Mouse (Mus musculus): Measurements from ENCODE around the gene H2afz. TPM values are rescaled to one million over a fixed set of nuclear protein-coding genes. Genes with fewer than 3 reads are reported as not detected.

The H2afz gene
- total and polyA plus RNA-seq, 2 experiments from 2014 or later: 327 to 609 TPM

- ATAC-seq (ENCODE audit: low FRiP score): no peak; the same call in 1 of the 2 replicates
- Histone ChIP-seq H3K4me1 (ENCODE audit: insufficient read depth, low read length) (no peaks in the 10 kb centered on the region), H3K27me3 (ENCODE audit: insufficient read depth, low read length) (no peaks in the 10 kb centered on the region), H3K27ac (ENCODE audit: low read depth, low read length) (no peak overlapping the region), H3K9ac (replicated peaks; ENCODE audit: low read length, poor library complexity, severe bottlenecking) (no peak overlapping the region), H3K4me3 (ENCODE audit: low read depth, low read length) (no peak overlapping the region), H3K9me3 (ENCODE audit: low read length) (no peaks in the 10 kb centered on the region), H3K4me2 (ENCODE audit: low read depth, low read length, poor library complexity, severe bottlenecking) (no peak overlapping the region), H3K36me3 (ENCODE audit: insufficient read depth, low read length) (no peaks in the 10 kb centered on the region)
- WGBS: 71% methylated on average over 3 of the region's 3 CpGs
- DNase-seq (ENCODE audit: low spot score): no peak
- TF ChIP-seq CTCF (IDR thresholded peaks at IDR 0.05): no peak
Measured at GRCm38 (mm10) chr3:137855328-137855727, 9.0 kb upstream of the H2afz start.

GRCm38 (mm10) chr3:137856061-137856460, 8.2 kb upstream of the H2afz start:
- no peaks in the 10 kb centered on the region for H3K4me1 ChIP-seq (ENCODE audit: insufficient read depth, low read length)
- WGBS: 87% methylated on average over 7 of the region's 7 CpGs
- H3K27me3 ChIP-seq (ENCODE audit: insufficient read depth, low read length): no peaks in the 10 kb centered on the region
- H3K27ac ChIP-seq (ENCODE audit: low read depth, low read length): no peak overlapping the region
- H3K9me3 ChIP-seq (ENCODE audit: low read length): no peaks in the 10 kb centered on the region
- H3K36me3 ChIP-seq (ENCODE audit: insufficient read depth, low read length): no peaks in the 10 kb centered on the region
- TF ChIP-seq CTCF (IDR thresholded peaks at IDR 0.05): no peak
- H3K4me2 ChIP-seq (ENCODE audit: low read depth, low read length, poor library complexity, severe bottlenecking): no peak overlapping the region
- no peak overlapping the region for H3K9ac ChIP-seq (replicated peaks; ENCODE audit: low read length, poor library complexity, severe bottlenecking)
- H3K4me3 ChIP-seq (ENCODE audit: low read depth, low read length): no peak overlapping the region
- ATAC-seq (ENCODE audit: low FRiP score): no peak
- DNase-seq (ENCODE audit: low spot score): no peak

- no peak overlapping the region for H3K4me2 ChIP-seq (ENCODE audit: low read depth, low read length, poor library complexity, severe bottlenecking)
- H3K4me3 ChIP-seq (ENCODE audit: low read depth, low read length): no peak overlapping the region
- no peak overlapping the region for H3K27ac ChIP-seq (ENCODE audit: low read depth, low read length)
- WGBS: 81% methylated on average over 8 of the region's 8 CpGs
- H3K9me3 ChIP-seq (ENCODE audit: low read length): no peaks in the 10 kb centered on the region
- H3K36me3 ChIP-seq (ENCODE audit: insufficient read depth, low read length): no peaks in the 10 kb centered on the region
- no peaks in the 10 kb centered on the region for H3K27me3 ChIP-seq (ENCODE audit: insufficient read depth, low read length)
- H3K4me1 ChIP-seq (ENCODE audit: insufficient read depth, low read length): no peaks in the 10 kb centered on the region
- ATAC-seq (ENCODE audit: low FRiP score) (no peak), DNase-seq (ENCODE audit: low spot score) (no peak)
- no peak for TF ChIP-seq CTCF (IDR thresholded peaks at IDR 0.05)
- no peak overlapping the region for H3K9ac ChIP-seq (replicated peaks; ENCODE audit: low read length, poor library complexity, severe bottlenecking)
Measured at GRCm38 (mm10) chr3:137860394-137861170, 3.7 kb upstream of the H2afz start.

GRCm38 (mm10) chr3:137861436-137861835, 2.9 kb upstream of the H2afz start:
- DNase-seq (ENCODE audit: low spot score) (no peak), ATAC-seq (ENCODE audit: low FRiP score) (no peak)
- Histone ChIP-seq H3K4me3 (ENCODE audit: low read depth, low read length) (no peak overlapping the region), H3K27ac (ENCODE audit: low read depth, low read length) (no peak overlapping the region), H3K9ac (replicated peaks; ENCODE audit: low read length, poor library complexity, severe bottlenecking) (no peak overlapping the region), H3K4me1 (ENCODE audit: insufficient read depth, low read length) (no peaks in the 10 kb centered on the region), H3K27me3 (ENCODE audit: insufficient read depth, low read length) (no peaks in the 10 kb centered on the region), H3K4me2 (ENCODE audit: low read depth, low read length, poor library complexity, severe bottlenecking) (no peak overlapping the region), H3K36me3 (ENCODE audit: insufficient read depth, low read length) (no peaks in the 10 kb centered on the region), H3K9me3 (ENCODE audit: low read length) (no peaks in the 10 kb centered on the region)
- TF ChIP-seq CTCF (IDR thresholded peaks at IDR 0.05): no peak
- WGBS: 83% methylated on average over 4 of the region's 4 CpGs

GRCm38 (mm10) chr3:137862600-137862999, 1.7 kb upstream of the H2afz start:
- 93% methylated on average over 3 of the region's 3 CpGs for WGBS
- no peaks in the 10 kb centered on the region for H3K36me3 ChIP-seq (ENCODE audit: insufficient read depth, low read length)
- TF ChIP-seq CTCF (IDR thresholded peaks at IDR 0.05): no peak

GRCm38 (mm10) chr3:137863330-137864123, 760 bp upstream of the H2afz start:
- ATAC-seq (ENCODE audit: low FRiP score) (peak; percentile 6), DNase-seq (ENCODE audit: low spot score) (peak; percentile 30)
- 34% methylated on average over 22 of the region's 22 CpGs for WGBS

More at GRCm38 (mm10) chr3:137862600-137862999, 1.7 kb upstream of the H2afz start:
- Histone ChIP-seq H3K9me3 (ENCODE audit: low read length) (no peaks in the 10 kb centered on the region), H3K4me1 (ENCODE audit: insufficient read depth, low read length) (no peaks in the 10 kb centered on the region), H3K9ac (replicated peaks; ENCODE audit: low read length, poor library complexity, severe bottlenecking) (no peak overlapping the region), H3K27ac (ENCODE audit: low read depth, low read length) (no peak overlapping the region), H3K4me3 (ENCODE audit: low read depth, low read length) (no peak overlapping the region), H3K27me3 (ENCODE audit: insufficient read depth, low read length) (no peaks in the 10 kb centered on the region), H3K4me2 (ENCODE audit: low read depth, low read length, poor library complexity, severe bottlenecking) (no peak overlapping the region)
- no peak for DNase-seq (ENCODE audit: low spot score)
- ATAC-seq (ENCODE audit: low FRiP score): no peak

More at GRCm38 (mm10) chr3:137863330-137864123, 760 bp upstream of the H2afz start:
- Histone ChIP-seq H3K27me3 (ENCODE audit: insufficient read depth, low read length) (no peaks in the 10 kb centered on the region), H3K4me1 (ENCODE audit: insufficient read depth, low read length) (0 out of 2 replicates have a peak, but pooled peaks cover under 1% of the 10 kb centered on the region), H3K27ac (ENCODE audit: low read depth, low read length) (peak overlapping the region; percentile 91), H3K4me3 (ENCODE audit: low read depth, low read length) (peak overlapping the region; percentile 81), H3K9me3 (ENCODE audit: low read length) (no peaks in the 10 kb centered on the region), H3K9ac (replicated peaks; ENCODE audit: low read length, poor library complexity, severe bottlenecking) (peak overlapping the region; percentile 55), H3K4me2 (ENCODE audit: low read depth, low read length, poor library complexity, severe bottlenecking) (peak overlapping the region; percentile 59), H3K36me3 (ENCODE audit: insufficient read depth, low read length) (no peaks in the 10 kb centered on the region)
- TF ChIP-seq CTCF (IDR thresholded peaks at IDR 0.05): peak; percentile 21; the same call in 1 of the 2 replicates
